Mouse (Mus musculus): ENCODE measurements around the gene Rab27a.

- TF ChIP-seq ZC3H11A (IDR thresholded peaks at IDR 0.05; ENCODE audit: borderline replicate concordance, low read depth, low read length) (no peak), HCFC1 (IDR thresholded peaks at IDR 0.05; ENCODE audit: borderline replicate concordance, insufficient read depth, low read length) (no peak)
Measured at GRCm38 (mm10) chr9:73137341-73137886, 92.8 kb downstream of the Rab27a start.

All from ES-E14 (cell line).